Mouse (Mus musculus): ENCODE measurements at regions not wholly inside any gene's neighbourhood (a gene's known extent, or its start where the extent isn't known, plus 50 kb on each side); places are given as distances from the start of the nearest gene placed in this dataset.

DNA sequence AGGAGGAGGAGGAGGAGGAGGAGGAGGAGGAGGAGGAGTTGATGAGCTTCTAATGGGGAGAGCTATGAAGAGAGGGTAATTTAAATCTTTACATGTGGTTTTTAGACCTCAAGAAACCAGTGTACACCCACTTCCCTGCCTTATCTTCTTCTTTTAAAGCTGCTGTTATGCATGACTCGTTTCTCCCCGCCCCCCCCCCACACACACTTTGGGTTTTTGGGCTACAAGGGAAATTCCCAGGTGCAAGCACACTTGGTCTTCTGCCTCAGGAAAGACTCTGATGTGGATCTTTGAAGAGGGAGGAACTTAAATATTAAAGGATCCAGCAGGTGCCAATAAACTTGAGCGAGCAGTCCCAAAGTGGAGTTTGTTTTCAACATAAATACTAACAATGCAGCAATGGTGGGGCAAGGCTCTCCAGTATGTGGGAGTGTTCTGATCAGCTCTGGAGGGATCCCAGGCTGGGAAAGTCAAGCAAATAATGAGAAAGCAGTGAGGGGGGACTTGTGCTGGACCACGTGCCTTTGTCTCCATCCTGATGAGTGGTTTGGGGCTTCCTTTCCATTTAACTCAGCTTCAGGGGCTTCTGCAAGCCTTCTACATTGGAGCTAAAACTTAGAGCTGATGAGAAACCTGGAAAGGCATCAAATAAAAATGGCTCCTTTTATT lies 296.0 kb downstream of the Pten start:
- DNase-seq = no peak

GRCm38 (mm10) chr19:33056372-33056791 lies 299.1 kb downstream of the Pten start:
- no peak for DNase-seq

DNA sequence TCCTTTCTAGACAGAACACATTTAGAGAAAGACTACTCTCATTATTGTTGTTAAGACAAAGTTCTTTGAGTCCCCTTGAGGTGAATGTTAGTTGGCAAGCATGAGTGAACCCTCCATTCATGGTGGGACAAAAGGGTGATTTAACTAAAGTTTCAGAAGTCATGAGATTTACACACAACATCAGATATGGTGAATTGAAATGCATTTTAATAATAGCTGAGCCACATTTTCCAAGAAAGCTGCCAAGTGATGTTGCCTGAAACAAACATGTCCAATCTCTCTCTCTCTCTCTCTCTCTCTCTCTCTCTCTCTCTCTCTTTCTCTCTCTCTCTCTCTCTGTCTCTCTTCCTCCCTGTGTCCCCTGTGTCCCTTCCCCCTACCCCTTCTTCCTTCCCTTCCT lies 303.7 kb downstream of the Pten start:
- DNase-seq = no peak

DNA sequence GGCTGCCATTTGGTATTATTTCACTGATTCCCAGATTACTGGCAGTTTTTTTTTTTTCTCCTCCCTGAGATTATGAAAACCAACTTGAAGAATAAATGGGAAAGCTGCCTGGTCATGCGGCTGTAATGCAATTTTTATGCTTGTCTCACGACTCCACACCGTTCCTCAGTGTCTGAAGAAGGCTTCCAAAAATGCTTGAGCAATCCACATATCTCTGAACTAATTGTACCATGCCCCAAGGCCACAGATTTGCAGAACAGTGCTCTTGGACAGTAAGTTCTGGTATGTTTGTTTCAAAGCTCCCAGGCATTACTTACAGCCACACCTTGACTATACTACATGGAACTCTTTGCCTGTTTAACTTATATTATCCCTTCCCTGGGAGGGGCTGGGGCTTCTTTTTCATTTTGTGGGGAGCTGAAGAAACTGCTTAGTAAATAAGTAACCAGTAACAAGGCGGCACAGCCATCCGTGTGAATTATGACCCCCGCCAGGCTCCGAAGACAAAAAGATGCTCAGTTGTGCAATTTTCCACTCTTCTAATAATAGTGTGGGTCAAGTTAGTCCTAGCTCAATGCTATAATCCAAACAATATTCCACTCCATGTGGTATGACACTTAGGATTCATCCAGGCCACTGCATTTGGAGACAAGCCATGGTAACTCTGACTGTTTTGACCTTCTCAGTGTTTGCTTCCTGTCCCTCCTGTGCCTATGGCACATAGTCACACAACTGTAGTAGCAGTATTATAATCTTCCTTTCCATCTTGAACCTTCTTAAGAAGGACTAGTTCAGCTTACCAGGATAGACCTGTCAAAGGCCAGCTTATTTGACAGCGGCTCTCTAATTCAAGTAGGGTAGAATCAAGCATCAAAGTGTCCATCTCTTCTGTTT lies 305.1 kb downstream of the Pten start:
- DNase-seq = no peak

DNA sequence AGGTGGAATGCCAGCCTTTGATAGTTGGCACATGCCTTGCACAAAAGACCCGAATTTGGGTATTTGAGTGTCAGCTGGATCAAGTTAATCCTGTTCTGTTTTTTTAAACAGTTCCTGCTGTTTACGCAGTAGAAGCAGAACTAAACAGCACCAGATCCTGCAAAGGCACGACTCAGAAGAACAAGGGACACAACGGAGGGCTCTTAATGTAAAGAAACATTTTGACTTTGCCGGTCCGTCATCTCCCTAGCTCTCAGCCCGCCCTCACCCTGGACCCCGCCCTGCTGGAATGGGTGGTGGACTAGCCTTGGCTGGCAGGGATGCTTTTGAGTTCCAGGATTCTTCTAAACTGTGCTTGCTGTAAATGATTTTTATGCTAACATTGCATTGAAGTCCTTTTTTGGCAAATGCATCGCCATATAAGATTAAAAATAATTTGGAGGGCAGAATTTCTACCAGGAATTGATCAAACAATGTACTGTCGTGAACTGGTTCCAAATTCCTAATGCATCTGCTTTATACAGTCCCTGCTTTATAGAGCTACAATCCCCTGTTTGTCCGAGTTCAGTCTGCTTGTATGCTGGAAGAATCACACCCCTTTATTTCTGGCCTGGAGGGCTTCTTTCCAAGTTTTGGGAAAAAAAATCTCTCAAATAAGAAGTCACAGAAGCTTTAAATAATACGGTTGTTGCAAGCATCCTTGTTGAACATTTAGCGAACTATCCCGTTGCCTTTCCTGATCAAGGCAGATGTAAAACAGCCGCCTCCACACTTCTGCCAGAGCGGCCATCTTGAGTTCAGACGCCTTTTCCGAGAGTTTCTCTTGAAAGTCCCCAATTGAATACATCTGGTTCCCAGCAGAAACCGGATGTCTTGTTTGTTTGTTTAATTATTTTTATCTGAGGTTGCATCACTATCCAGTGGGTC lies 308.2 kb downstream of the Pten start:
- DNase-seq = no peak

DNA sequence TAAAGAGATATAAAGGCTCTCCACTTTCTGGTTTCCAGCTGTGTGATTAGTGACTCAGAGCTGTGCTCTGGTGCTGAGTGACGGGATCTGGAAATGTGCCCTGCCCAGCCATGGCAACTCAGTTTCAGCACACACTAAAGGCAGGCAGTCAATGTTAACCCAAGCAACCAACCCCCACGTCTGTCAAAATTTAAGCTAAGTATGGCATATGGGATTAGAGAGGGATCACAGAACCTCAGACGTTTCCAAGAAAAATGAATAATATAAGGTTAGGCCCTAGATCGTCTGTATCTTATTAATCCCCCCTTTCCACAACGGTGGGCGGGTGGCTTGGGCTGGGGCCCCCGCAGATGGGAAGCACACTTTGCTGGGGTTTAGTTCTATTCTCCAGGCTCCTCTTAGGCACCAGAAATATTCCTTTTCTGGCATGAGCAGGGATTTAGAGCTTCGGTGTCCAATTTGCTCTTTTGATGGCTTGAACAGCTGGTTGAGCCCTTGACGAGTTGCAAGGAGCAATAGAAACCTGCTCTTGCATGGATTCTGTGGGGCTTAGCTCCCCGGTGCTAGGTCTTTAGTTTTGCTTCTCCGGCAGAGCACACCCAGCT lies 311.2 kb downstream of the Pten start:
- DNase-seq = no peak

DNA sequence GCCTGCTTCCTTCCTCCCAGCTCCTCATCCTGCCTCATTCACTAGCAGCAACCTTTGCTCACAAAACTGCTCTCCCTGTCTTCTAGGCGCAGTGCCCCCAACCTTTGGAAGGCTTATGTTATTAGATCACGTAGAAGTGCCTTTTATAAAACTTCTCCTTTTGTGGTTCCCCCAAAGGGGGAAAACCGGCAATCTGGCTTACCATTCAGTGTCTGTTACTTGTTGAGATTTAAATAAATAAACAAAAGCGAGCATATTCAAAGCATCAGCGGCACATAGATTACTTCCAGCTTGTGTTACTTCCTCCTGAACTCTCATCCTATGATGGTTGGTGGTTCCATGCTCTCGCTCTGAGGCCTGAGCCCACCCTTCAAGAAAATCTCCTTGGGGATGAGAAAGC lies 312.5 kb downstream of the Pten start:
- DNase-seq = no peak

- DNase-seq = no peak
These were observed 315.0 kb downstream of the Pten start for GRCm38 (mm10) chr19:33072299-33072698.

DNA sequence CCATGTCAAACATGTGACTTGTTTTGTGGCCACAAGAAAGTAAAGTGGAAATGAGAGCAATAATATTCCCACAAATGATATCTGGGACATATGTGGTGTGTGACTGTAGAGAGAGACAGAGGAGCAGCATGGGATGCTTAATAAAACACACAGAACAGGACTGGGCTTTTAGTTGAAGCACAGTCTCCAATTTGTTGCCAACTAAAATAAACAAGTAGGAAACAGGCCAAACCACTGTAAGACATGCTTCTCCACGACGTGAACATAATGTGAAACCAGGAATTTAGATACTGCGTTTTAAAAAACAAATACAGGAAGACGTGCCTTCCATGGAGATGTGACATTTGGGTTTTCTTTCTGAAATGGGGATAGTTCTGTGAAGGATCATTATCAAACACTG lies 317.2 kb downstream of the Rnls start:
- no peak for DNase-seq

DNA sequence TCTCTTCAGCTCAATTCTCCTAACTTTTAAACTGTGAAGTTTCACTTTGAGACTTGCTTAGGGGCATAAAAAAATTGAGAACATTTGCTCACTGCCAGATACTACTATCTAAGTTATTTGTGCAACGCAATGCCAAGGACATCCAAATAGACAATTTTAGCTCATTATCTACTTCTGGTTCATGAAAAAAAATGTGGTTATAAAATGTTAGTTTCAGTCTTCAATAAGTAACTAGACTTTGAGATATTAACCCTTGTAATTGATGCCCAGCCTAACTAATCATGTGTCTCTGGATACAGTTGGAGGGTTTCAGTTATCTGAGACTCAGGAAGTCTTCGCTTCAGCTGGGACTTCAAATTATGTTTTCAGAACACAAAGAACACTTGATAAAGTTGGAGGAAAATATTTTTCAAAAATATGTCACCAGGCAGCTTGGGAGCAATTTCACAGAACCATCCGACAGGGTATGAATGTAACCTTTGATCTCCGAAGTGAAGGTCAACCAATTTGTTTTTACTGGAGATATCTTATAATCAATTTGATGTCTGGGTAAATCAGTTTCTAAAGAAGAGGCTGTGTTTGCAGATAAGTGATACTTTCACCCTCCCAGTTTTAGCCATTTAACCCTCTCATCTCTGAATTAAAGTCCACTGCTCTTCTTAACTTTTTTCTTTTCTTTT lies 313.3 kb downstream of the Rnls start:
- no peak for DNase-seq

- no peak for DNase-seq
These were observed 312.1 kb downstream of the Rnls start for GRCm38 (mm10) chr19:33079959-33080358.

- DNase-seq = no peak
These were observed 310.6 kb downstream of the Rnls start for GRCm38 (mm10) chr19:33081493-33081892.

GRCm38 (mm10) chr19:33083371-33083770 lies 308.7 kb downstream of the Rnls start:
- no peak for DNase-seq

- no peak for DNase-seq
These were observed 307.4 kb downstream of the Rnls start for GRCm38 (mm10) chr19:33084683-33085082.
